Mouse (Mus musculus) cerebellum, adult 2 months (tissue): ENCODE results near the gene Trir. TPM values are rescaled to one million over a fixed set of nuclear protein-coding genes. Genes with fewer than 3 reads are reported as not detected.

Experiments used
- DNase-seq, 2 experiments: peaks; one replicate each; pipeline ENCODE4 v3.0.0; 2021
- H3K27ac ChIP-seq: fragments of 200-500 bp; 2 replicates; pipeline ENCODE4 v1.5.1; 2012; ENCODE audit warnings: low read length, control low read depth, inconsistent platforms; ENCODE audit not compliant: insufficient read depth
- H3K27me3 ChIP-seq: fragments of 200-500 bp; 2 replicates; pipeline ENCODE4 v1.6.1; 2012; ENCODE audit warnings: inconsistent platforms, mild to moderate bottlenecking, low read length, moderate library complexity; ENCODE audit not compliant: control insufficient read depth, insufficient read depth
- H3K4me1 ChIP-seq: fragments of 200-500 bp; 2 replicates; pipeline ENCODE4 v1.6.1; 2011; ENCODE audit warnings: low read length; ENCODE audit not compliant: control insufficient read depth, insufficient read depth
- H3K4me3 ChIP-seq: fragments of 200-500 bp; replicated peaks from 2 replicates; pipeline ENCODE3; 2011; ENCODE audit warnings: mild to moderate bottlenecking, low read depth, low read length, control low read depth; ENCODE audit not compliant: insufficient read depth
- CTCF ChIP-seq: fragments of 200-500 bp; IDR thresholded peaks from 2 replicates; pipeline ENCODE4 v1.5.1; 2011; ENCODE audit warnings: low read depth, mild to moderate bottlenecking, control low read depth, low read length, moderate library complexity, borderline replicate concordance; ENCODE audit not compliant: insufficient read depth
- POLR2A ChIP-seq: fragments of 200-500 bp; IDR thresholded peaks from 2 replicates; pipeline ENCODE4 v1.6.1; 2011; ENCODE audit warnings: low read length, control low read depth, borderline replicate concordance; ENCODE audit not compliant: insufficient read depth
- WGBS: fragments of 180-500 bp; shearing (Covaris S2); methylation state at CpG from one replicate; pipeline ENCODE4 v1.1.7; 2018; 5-methylcytosine and 5-hydroxymethylcytosine counted together
- polyA plus RNA-seq: library from polyadenylated mRNA; depleted of rRNA; stranded (reverse); fragments of >200 nt; gene quantifications from 2 replicates; pipeline ENCODE4 v1.2.3, GENCODE M21; 2012

Gene Trir
- polyA plus RNA-seq, 1 experiment: 150 TPM

GRCm38 (mm10) chr8:85011242-85011641, 15.4 kb upstream of the Trir start:
- DNase-seq: no peak
- no peak overlapping the region for H3K4me3 ChIP-seq
- H3K4me1 ChIP-seq: no peaks in the 10 kb centered on the region
- H3K27ac ChIP-seq: no peak overlapping the region
- H3K27me3 ChIP-seq: peaks cover 6% of the 10 kb centered on the region; the same call in 1 of the 2 replicates
- 19% methylated on average over 28 of the region's 28 CpGs for WGBS
- TF ChIP-seq POLR2A (no peak), CTCF (no peak)

GRCm38 (mm10) chr8:85013230-85013840, 13.3 kb upstream of the Trir start:
- H3K27me3 ChIP-seq: peaks cover 3% of the 10 kb centered on the region; the same call in 1 of the 2 replicates
- H3K4me1 ChIP-seq: no peaks in the 10 kb centered on the region
- WGBS: 4% methylated on average over 26 of the region's 26 CpGs
- H3K27ac ChIP-seq: no peak overlapping the region
- peak overlapping the region; percentile 63 for H3K4me3 ChIP-seq
- peak; percentile 71 to 78 for DNase-seq
- TF ChIP-seq POLR2A (0 out of 2 replicates have a peak, but pooled peaks have one; percentile 15), CTCF (peak; percentile 67)

- WGBS: 60% methylated on average over 2 of the region's 2 CpGs
- H3K27ac ChIP-seq: no peak within 1 kb of the TSS
These were observed 12.2 kb upstream of the Trir start, which contains the start of gene Best2 for GRCm38 (mm10) chr8:85014431-85014830. Gene Best2 (minus strand): TSS chr8:85014531.

GRCm38 (mm10) chr8:85016724-85017123, 9.9 kb upstream of the Trir start:
- Histone ChIP-seq H3K4me3 (no peak overlapping the region), H3K27me3 (no peaks in the 10 kb centered on the region), H3K27ac (no peak overlapping the region), H3K4me1 (no peaks in the 10 kb centered on the region)
- 62% methylated on average over 10 of the region's 10 CpGs for WGBS
- DNase-seq: no peak
- TF ChIP-seq CTCF (no peak), POLR2A (no peak)

More at GRCm38 (mm10) chr8:85014431-85014830, 12.2 kb upstream of the Trir start, which contains the start of gene Best2:
- H3K27me3 ChIP-seq: peaks cover 3% of the 10 kb centered on the region; the same call in 1 of the 2 replicates
- no peak for DNase-seq
- H3K4me3 ChIP-seq: peak within 1 kb of the TSS; percentile 63
- TF ChIP-seq POLR2A (no peak), CTCF (no peak)
- no peaks in the 10 kb centered on the region for H3K4me1 ChIP-seq

- Histone ChIP-seq H3K4me1 (0 out of 2 replicates have a peak, but pooled peaks cover 3% of the 10 kb centered on the region), H3K27ac (no peak overlapping the region; the same call in 1 of the 2 replicates), H3K4me3 (no peak overlapping the region), H3K27me3 (no peaks in the 10 kb centered on the region)
- 34% methylated on average over 5 of the region's 5 CpGs for WGBS
- TF ChIP-seq CTCF (no peak), POLR2A (no peak)
- DNase-seq: no peak
These were observed 9.4 kb upstream of the Trir start for GRCm38 (mm10) chr8:85017209-85017608.

GRCm38 (mm10) chr8:85021514-85022055, 5.0 kb upstream of the Trir start:
- no peak for TF ChIP-seq POLR2A
- TF ChIP-seq CTCF: no peak
- H3K4me1 ChIP-seq: peaks cover 17% of the 10 kb centered on the region
- no peaks in the 10 kb centered on the region for H3K27me3 ChIP-seq
- DNase-seq: no peak
- no peak overlapping the region for H3K27ac ChIP-seq
- 91% methylated on average over 3 of the region's 3 CpGs for WGBS
- H3K4me3 ChIP-seq: no peak overlapping the region

- 52% methylated on average over 3 of the region's 3 CpGs for WGBS
- no peak for TF ChIP-seq POLR2A
- no peak for TF ChIP-seq CTCF
- Histone ChIP-seq H3K4me1 (peaks cover 17% of the 10 kb centered on the region), H3K27me3 (no peaks in the 10 kb centered on the region), H3K4me3 (peak overlapping the region; percentile 97), H3K27ac (no peak overlapping the region)
- no peak for DNase-seq
These were observed 2.8 kb upstream of the Trir start for GRCm38 (mm10) chr8:85023846-85024245.
